ENCODE assay signal across 8 mouse cellular contexts in the genomic region with DNA sequence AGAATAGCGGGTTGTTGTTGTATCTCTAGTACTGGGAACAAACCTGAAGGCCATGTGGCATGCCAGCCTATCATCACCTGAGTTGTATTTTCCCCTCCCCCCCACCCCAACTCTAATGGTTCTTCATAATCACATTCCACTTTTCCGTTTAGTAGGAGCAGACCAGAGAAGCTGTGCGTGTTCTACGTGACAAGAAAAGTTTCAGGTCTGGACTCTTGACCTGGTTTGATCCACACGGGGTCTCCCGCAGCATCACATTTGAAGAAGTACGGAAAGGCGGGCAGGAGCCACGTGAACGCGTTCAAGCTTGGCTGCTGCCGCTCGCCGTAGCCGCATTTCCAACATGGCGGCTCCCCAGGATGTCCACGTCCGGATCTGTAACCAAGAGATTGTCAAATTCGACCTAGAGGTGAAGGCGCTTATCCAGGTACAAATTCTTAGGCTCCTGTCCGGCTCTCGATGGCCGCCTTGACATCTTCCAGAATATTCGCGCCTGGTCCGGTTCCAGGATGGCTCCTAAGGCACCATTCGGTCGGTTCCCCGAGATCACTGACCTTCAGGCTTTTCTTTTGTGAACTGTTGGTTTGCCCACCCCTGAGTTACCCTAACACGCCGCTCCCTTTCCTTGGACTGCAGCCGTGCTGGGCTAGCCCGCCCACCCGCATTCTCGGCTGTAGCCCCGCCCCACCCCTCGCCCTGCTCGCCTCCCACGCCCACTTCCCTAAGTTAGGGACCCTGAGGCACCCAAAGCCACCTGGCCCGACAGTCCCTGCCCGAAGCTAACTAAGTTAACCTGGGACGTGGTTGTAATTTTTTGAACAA. TPM values are rescaled to one million over a fixed set of nuclear protein-coding genes. Genes with fewer than 3 reads are reported as not detected.
A peak's percentile ranks its signal among the peaks of the same experiment; 100 is the strongest.
DNase-seq lines count a peak whose midpoint lies in the region; ATAC-seq lines count a peak whose summit lies in the region.

Gene Bnip1, plus strand, starts transcription at position 317 of the 822 bp plus-strand sequence.

- H3K27ac ChIP-seq in forebrain, embryonic 11.5 days (ENCODE audit: low read depth, low read length): peak within 1 kb of the TSS; percentile 65; the same call in 1 of the 2 replicates
- H3K27ac ChIP-seq in heart, embryonic 16.5 days (ENCODE audit: low read length): peak within 1 kb of the TSS; percentile 93
- H3K27ac ChIP-seq in liver, embryonic 15.5 days (replicated peaks): peak within 1 kb of the TSS; percentile 90
- H3K27ac ChIP-seq in neural tube, embryonic 12.5 days: 0 out of 2 replicates have a peak within 1 kb of the TSS, but pooled peaks have one; percentile 15

- peak; percentile 58 for DNase-seq in brain, embryonic 18.5 days (ENCODE audit: low read depth, low spot score)
- DNase-seq in forebrain, embryonic 11.5 days (ENCODE audit: low spot score): peak; percentile 86
- DNase-seq in kidney, postnatal 36 days: peak; percentile 81 to 90
- peak; percentile 64 for DNase-seq in telencephalon, adult 2 months (ENCODE audit: low read depth, low spot score)

- no peaks in the 10 kb centered on the region for H3K9me3 ChIP-seq in forebrain, embryonic 11.5 days (ENCODE audit: control insufficient read depth, low read length)
- H3K9me3 ChIP-seq in heart, embryonic 16.5 days (replicated peaks; ENCODE audit: control insufficient read depth, low read length): no peaks in the 10 kb centered on the region
- H3K9me3 ChIP-seq in liver, embryonic 15.5 days (replicated peaks): no peaks in the 10 kb centered on the region
- H3K9me3 ChIP-seq in neural tube, embryonic 12.5 days: no peaks in the 10 kb centered on the region

- peak; percentile 75 for ATAC-seq in CD4-positive, CD25-positive, alpha-beta regulatory T cell, adult 4 months
- ATAC-seq in forebrain, embryonic 11.5 days (replicated peaks; ENCODE audit: low FRiP score): peak; percentile 73
- ATAC-seq in heart, embryonic 16.5 days (replicated peaks; ENCODE audit: extremely low read depth, insufficient read depth, low FRiP score): peak; percentile 89
- peak; percentile 76 for ATAC-seq in liver, embryonic 15.5 days (ENCODE audit: insufficient read depth)
- peak; percentile 56; the same call in 1 of the 2 replicates for ATAC-seq in neural tube, embryonic 12.5 days (ENCODE audit: low FRiP score, low read depth)

- H3K36me3 ChIP-seq in forebrain, embryonic 11.5 days (ENCODE audit: control insufficient read depth, insufficient read depth, low read length): no peaks in the 10 kb centered on the region
- H3K36me3 ChIP-seq in heart, embryonic 16.5 days (ENCODE audit: control insufficient read depth, insufficient read depth): peaks cover 16% of the 10 kb centered on the region
- H3K36me3 ChIP-seq in liver, embryonic 15.5 days (replicated peaks): peaks cover 18% of the 10 kb centered on the region
- peaks cover 23% of the 10 kb centered on the region for H3K36me3 ChIP-seq in neural tube, embryonic 12.5 days

- peak within 1 kb of the TSS; percentile 80 for H3K9ac ChIP-seq in forebrain, embryonic 11.5 days (ENCODE audit: low read length)
- peak within 1 kb of the TSS; percentile 87 for H3K9ac ChIP-seq in heart, embryonic 16.5 days (ENCODE audit: low read length)
- H3K9ac ChIP-seq in liver, embryonic 15.5 days: peak within 1 kb of the TSS; percentile 67
- H3K9ac ChIP-seq in neural tube, embryonic 12.5 days: peak within 1 kb of the TSS; percentile 76

- H3K4me3 ChIP-seq in forebrain, embryonic 11.5 days (ENCODE audit: low read depth, low read length): peak within 1 kb of the TSS; percentile 74
- peak within 1 kb of the TSS; percentile 79 for H3K4me3 ChIP-seq in heart, embryonic 16.5 days (ENCODE audit: low read length)
- H3K4me3 ChIP-seq in liver, embryonic 15.5 days (replicated peaks): peak within 1 kb of the TSS; percentile 74
- peak within 1 kb of the TSS; percentile 75 for H3K4me3 ChIP-seq in neural tube, embryonic 12.5 days

- H3K4me1 ChIP-seq in forebrain, embryonic 11.5 days (replicated peaks; ENCODE audit: control insufficient read depth, insufficient read depth, low read length): no peaks in the 10 kb centered on the region
- H3K4me1 ChIP-seq in heart, embryonic 16.5 days (ENCODE audit: control insufficient read depth, insufficient read depth, low read length): peaks cover 9% of the 10 kb centered on the region
- H3K4me1 ChIP-seq in liver, embryonic 15.5 days (replicated peaks): peaks cover 61% of the 10 kb centered on the region
- peaks cover 10% of the 10 kb centered on the region for H3K4me1 ChIP-seq in neural tube, embryonic 12.5 days

- H3K4me2 ChIP-seq in forebrain, embryonic 11.5 days (ENCODE audit: low read depth, low read length, severe bottlenecking): peak within 1 kb of the TSS; percentile 52
- peak within 1 kb of the TSS; percentile 66 for H3K4me2 ChIP-seq in heart, embryonic 16.5 days (ENCODE audit: low read depth, low read length)
- H3K4me2 ChIP-seq in liver, embryonic 15.5 days: peak within 1 kb of the TSS; percentile 85
- H3K4me2 ChIP-seq in neural tube, embryonic 12.5 days (replicated peaks): peak within 1 kb of the TSS; percentile 77

- WGBS in forebrain, embryonic 11.5 days: under 1% methylated on average over 42 of the region's 42 CpGs
- WGBS in heart, embryonic 16.5 days: under 1% methylated on average over 42 of the region's 42 CpGs
- under 1% methylated on average over 42 of the region's 42 CpGs for WGBS in liver, embryonic 15.5 days (ENCODE audit: insufficient replicate concordance)
- WGBS in neural tube, embryonic 12.5 days: under 1% methylated on average over 42 of the region's 42 CpGs

- H3K27me3 ChIP-seq in forebrain, embryonic 11.5 days (ENCODE audit: control insufficient read depth, insufficient read depth, low read length): no peaks in the 10 kb centered on the region
- no peaks in the 10 kb centered on the region for H3K27me3 ChIP-seq in heart, embryonic 16.5 days (ENCODE audit: control insufficient read depth, insufficient read depth, low read length)
- no peaks in the 10 kb centered on the region for H3K27me3 ChIP-seq in liver, embryonic 15.5 days
- no peaks in the 10 kb centered on the region for H3K27me3 ChIP-seq in neural tube, embryonic 12.5 days (replicated peaks)

RNA-seq across cellular contexts. Expression of gene Bnip1, which starts in this region (rescaled TPM):
- 10 to 100 TPM; 26.9 to 40.0 TPM for polyA plus RNA-seq in CD4-positive, CD25-positive, alpha-beta regulatory T cell, adult 4 months (2017; shearing (Covaris generic))
- 46.1 and 49.7 TPM in 2 replicates for polyA plus RNA-seq in forebrain, embryonic 11.5 days (2014; fragmentation: Nextera tagmentation; extraction: Ambion mirVana)
- polyA plus RNA-seq in heart, embryonic 16.5 days (2015; fragmentation: Nextera tagmentation; extraction: Ambion mirVana): 56.8 and 56.9 TPM in 2 replicates
- 21.0 and 22.8 TPM in 2 replicates for polyA plus RNA-seq in liver, embryonic 15.5 days (2015; fragmentation: Nextera tagmentation; extraction: Ambion mirVana)
- polyA plus RNA-seq in neural tube, embryonic 12.5 days (2016; fragmentation: Nextera tagmentation; extraction: Ambion mirVana): 48.5 and 49.4 TPM in 2 replicates

Comparison
In these comparisons a context has a peak if more than half of its experiments do, and no peak if none do; other contexts are left out.
1. Peak in every context shown above with its lines: DNase-seq, ATAC-seq, H3K4me3 ChIP-seq and H3K27ac ChIP-seq.
2. H3K27ac ChIP-seq: peak in every context shown above with its lines; median percentile 93 in heart, embryonic 16.5 days; 90 in liver, embryonic 15.5 days; 65 in forebrain, embryonic 11.5 days; 15 in neural tube, embryonic 12.5 days.